Comparison of ENCODE assay signal across 22 mouse cellular contexts in genomic region chr19:47489233-47489632, GRCm38 (mm10). TPM values are rescaled to one million over a fixed set of nuclear protein-coding genes. Genes with fewer than 3 reads are reported as not detected.
A peak's percentile ranks its signal among the peaks of the same experiment; 100 is the strongest.
DNase-seq lines count a peak whose midpoint lies in the region; ATAC-seq and TF ChIP-seq lines count a peak whose summit lies in the region.
"Had no signal": no experiment of that assay in that cellular context is flagged by ENCODE, and none has a peak within 500 bp of the region (broad histone marks: within the 10 kb centered on the region; RNA-seq: fewer than 3 reads in every experiment).

No protein-coding gene starts in this region.

- H3K9ac ChIP-seq in liver, embryonic 14.5 days (replicated peaks) = no peak overlapping the region
- no peak overlapping the region for H3K9ac ChIP-seq in neural tube, embryonic 15.5 days (replicated peaks)
- H3K9ac ChIP-seq: embryonic facial prominence, embryonic 13.5 days; hindbrain, embryonic 15.5 days; liver, embryonic 15.5 days; neural tube, embryonic 12.5 days had no signal

- H3K4me1 ChIP-seq in liver, embryonic 14.5 days (replicated peaks; ENCODE audit: control insufficient read depth in 2 of 2, insufficient read depth in 2 of 2, low read length in 1 of 2) = no peaks in the 10 kb centered on the region
- peaks cover 50% of the 10 kb centered on the region for H3K4me1 ChIP-seq in E14TG2a.4 (replicated peaks; ENCODE audit: low read depth, low read length)
- H3K4me1 ChIP-seq in neural tube, embryonic 15.5 days = peaks cover 29% of the 10 kb centered on the region
- H3K4me1 ChIP-seq: liver, embryonic 15.5 days had no signal

- H3K9me3 ChIP-seq in liver, embryonic 14.5 days (ENCODE audit: control insufficient read depth, low read length) = no peaks in the 10 kb centered on the region; the same call in 1 of the 2 replicates
- no peaks in the 10 kb centered on the region for H3K9me3 ChIP-seq in E14TG2a.4 (ENCODE audit: low read length)
- no peaks in the 10 kb centered on the region for H3K9me3 ChIP-seq in neural tube, embryonic 15.5 days (replicated peaks)
- H3K9me3 ChIP-seq: heart, embryonic 10.5 days; hindbrain, embryonic 15.5 days had no signal

- no peaks in the 10 kb centered on the region for H3K27me3 ChIP-seq in liver, embryonic 14.5 days (ENCODE audit: control insufficient read depth, insufficient read depth, low read length)
- H3K27me3 ChIP-seq in E14TG2a.4 (ENCODE audit: insufficient read depth, low read length) = no peaks in the 10 kb centered on the region
- no peaks in the 10 kb centered on the region for H3K27me3 ChIP-seq in neural tube, embryonic 15.5 days (replicated peaks)
- H3K27me3 ChIP-seq: embryonic facial prominence, embryonic 13.5 days; hindbrain, embryonic 15.5 days; liver, embryonic 15.5 days; neural tube, embryonic 12.5 days had no signal

- TF ChIP-seq CTCF in gastrocnemius, adult 2 months (IDR thresholded peaks at IDR 0.05) = peak; percentile 28; the same call in 1 of the 2 replicates
- peak; percentile 46 for TF ChIP-seq CTCF in liver, embryonic 14.5 days (IDR thresholded peaks at IDR 0.05; ENCODE audit: low read depth)
- TF ChIP-seq CTCF in E14TG2a.4 (conservative IDR thresholded peaks at IDR 0.05; ENCODE audit: low read length) = peak; percentile 66
- TF ChIP-seq CTCF in brain, embryonic 14.5 days (IDR thresholded peaks at IDR 0.05; ENCODE audit: borderline replicate concordance, extremely low read depth, insufficient read depth, insufficient read length) = peak; percentile 12; the same call in 1 of the 2 replicates

- 59% methylated on average over 3 of the region's 3 CpGs for WGBS in liver, embryonic 14.5 days (ENCODE audit: insufficient replicate concordance)
- 90% methylated on average over 3 of the region's 3 CpGs for WGBS in neural tube, embryonic 15.5 days

- no peak for DNase-seq in gastrocnemius, adult 2 months
- no peak for DNase-seq in gastrocnemius, postnatal 25 days
- DNase-seq in liver, embryonic 14.5 days (ENCODE audit: low read depth in 3 of 3, low spot score in 3 of 3) = no peak
- DNase-seq in liver = no peak
- no peak for DNase-seq in brain, embryonic 14.5 days (ENCODE audit: low read depth)
- DNase-seq in layer of hippocampus, postnatal 25 days (ENCODE audit: extremely low spot score in 1 of 2, low spot score in 1 of 2) = no peak
- DNase-seq: adrenal gland, postnatal 14 days; cerebellum, adult 2 months; gastrocnemius, postnatal 10 days; heart, postnatal 10 days; kidney, adult 8-10 months; kidney, postnatal 4 days; layer of hippocampus, postnatal 36 days; left cerebral cortex, postnatal 4 days; right cerebral cortex, postnatal 25 days had no signal

- H3K4me3 ChIP-seq in gastrocnemius, adult 2 months = no peak overlapping the region
- no peak overlapping the region for H3K4me3 ChIP-seq in liver, embryonic 14.5 days (ENCODE audit: insufficient read depth in 1 of 2, low read depth in 2 of 2, low read length in 2 of 2)
- H3K4me3 ChIP-seq in E14TG2a.4 (replicated peaks; ENCODE audit: low read length) = no peak overlapping the region
- H3K4me3 ChIP-seq in neural tube, embryonic 15.5 days (replicated peaks) = no peak overlapping the region
- H3K4me3 ChIP-seq: embryonic facial prominence, embryonic 13.5 days; heart, embryonic 10.5 days; hindbrain, embryonic 15.5 days; liver, embryonic 15.5 days; neural tube, embryonic 12.5 days had no signal

- no peak for TF ChIP-seq POLR2A in brain, embryonic 14.5 days (IDR thresholded peaks at IDR 0.05; ENCODE audit: borderline replicate concordance, extremely low read depth, insufficient read depth, insufficient read length, poor library complexity, severe bottlenecking)

- intact Hi-C loops in gastrocnemius, adult 2 months (cut with DNase I) = no loop called here

- H3K4me2 ChIP-seq in liver, embryonic 14.5 days (ENCODE audit: low read depth) = no peak overlapping the region
- no peak overlapping the region for H3K4me2 ChIP-seq in neural tube, embryonic 15.5 days
- H3K4me2 ChIP-seq: embryonic facial prominence, embryonic 13.5 days; hindbrain, embryonic 15.5 days; liver, embryonic 15.5 days; neural tube, embryonic 12.5 days had no signal

- no peaks in the 10 kb centered on the region for H3K36me3 ChIP-seq in liver, embryonic 14.5 days (replicated peaks; ENCODE audit: control insufficient read depth, insufficient read depth, low read depth)
- H3K36me3 ChIP-seq in E14TG2a.4 (ENCODE audit: insufficient read depth, low read length) = no peaks in the 10 kb centered on the region
- H3K36me3 ChIP-seq in neural tube, embryonic 15.5 days = no peaks in the 10 kb centered on the region
- H3K36me3 ChIP-seq: embryonic facial prominence, embryonic 13.5 days; heart, embryonic 10.5 days; hindbrain, embryonic 15.5 days; liver, embryonic 15.5 days; neural tube, embryonic 12.5 days had no signal

- no peak overlapping the region for H3K27ac ChIP-seq in gastrocnemius, adult 2 months
- no peak overlapping the region for H3K27ac ChIP-seq in liver, embryonic 14.5 days
- no peak overlapping the region for H3K27ac ChIP-seq in neural tube, embryonic 15.5 days (replicated peaks)
- H3K27ac ChIP-seq: embryonic facial prominence, embryonic 13.5 days; heart, embryonic 10.5 days; hindbrain, embryonic 15.5 days; liver, embryonic 15.5 days; neural tube, embryonic 12.5 days had no signal

- ATAC-seq in liver, embryonic 14.5 days (ENCODE audit: insufficient read depth) = no peak
- ATAC-seq in neural tube, embryonic 15.5 days (ENCODE audit: low FRiP score) = no peak

- TF ChIP-seq EP300 in liver, embryonic 14.5 days (IDR thresholded peaks at IDR 0.05; ENCODE audit: low read depth) = no peak

RNA-seq across cellular contexts. Expression of gene Sh3pxd2a, which starts 25.0 kb away (rescaled TPM):
- 10 to 100 TPM; 37.7 to 44.7 TPM for total RNA-seq in gastrocnemius, adult 2 months (2021)
- 10 to 100 TPM; 37.8 to 46.3 TPM for total RNA-seq in gastrocnemius, postnatal 25 days (2021)
- polyA plus RNA-seq in liver, embryonic 14.5 days (2012; rRNA removed) = 1.2 and 1.6 TPM in 2 replicates
- 0.50 and 0.67 TPM in 2 replicates for polyA plus RNA-seq in liver, embryonic 14.5 days (2014; fragmentation: Nextera tagmentation; extraction: Ambion mirVana)
- 10.1 and 14.5 TPM in 2 replicates for polyA plus RNA-seq in brain, embryonic 14.5 days (2012; rRNA removed)
- 2.2 and 3.3 TPM in 2 replicates for polyA plus RNA-seq in neural tube, embryonic 15.5 days (2015; fragmentation: Nextera tagmentation; extraction: Ambion mirVana)
- 10 to 100 TPM; 31.9 to 36.9 TPM for total RNA-seq in layer of hippocampus, postnatal 25 days (2021)

RNA-seq across cellular contexts. Expression of gene Stn1, which starts 48.1 kb away (rescaled TPM):
- total RNA-seq in gastrocnemius, adult 2 months (2021) = 1 to 10 TPM; 3.8 to 5.6 TPM
- total RNA-seq in gastrocnemius, postnatal 25 days (2021) = 1 to 10 TPM; 5.8 to 6.0 TPM
- polyA plus RNA-seq in liver, embryonic 14.5 days (2012; rRNA removed) = 5.8 and 6.4 TPM in 2 replicates
- 8.1 and 9.7 TPM in 2 replicates for polyA plus RNA-seq in liver, embryonic 14.5 days (2014; fragmentation: Nextera tagmentation; extraction: Ambion mirVana)
- polyA plus RNA-seq in brain, embryonic 14.5 days (2012; rRNA removed) = 23.9 and 24.8 TPM in 2 replicates
- polyA plus RNA-seq in neural tube, embryonic 15.5 days (2015; fragmentation: Nextera tagmentation; extraction: Ambion mirVana) = 27.2 and 31.9 TPM in 2 replicates
- total RNA-seq in layer of hippocampus, postnatal 25 days (2021) = 10 to 100 TPM; 22.7 to 23.5 TPM

Comparison
In these comparisons a context has a peak if more than half of its experiments do, and no peak if none do; other contexts are left out.
1. CTCF ChIP-seq: peak in every context shown above with its lines; median percentile 66 in E14TG2a.4; 46 in liver, embryonic 14.5 days; 28 in gastrocnemius, adult 2 months; 12 in brain, embryonic 14.5 days.